Mouse (Mus musculus) liver, embryonic 14.5 days (tissue): ENCODE measurements around the gene Chchd4. TPM values are rescaled to one million over a fixed set of nuclear protein-coding genes. Genes with fewer than 3 reads are reported as not detected.

Source experiments
- ATAC-seq: fragments of 200-750 bp; cut with Nextera tagmentation; 2 replicates; pipeline ENCODE4 v1.8.0; 2017; ENCODE audit warnings: moderate number of reproducible peaks, mild to moderate bottlenecking, moderate library complexity; ENCODE audit not compliant: insufficient read depth
- DNase-seq, 3 experiments: peaks; one replicate each; pipeline ENCODE4 v3.0.0-alpha.2; 2012 to 2013; ENCODE audit warnings: low read depth in 3 of 3, low spot score in 3 of 3
- H3K27ac ChIP-seq: fragments of 300-500 bp; sonication (generic); 2 replicates; pipeline ENCODE4 v1.5.1; 2014; ENCODE audit warnings: moderate library complexity, mild to moderate bottlenecking, control low read depth, inconsistent platforms
- H3K27me3 ChIP-seq: fragments of 300-500 bp; sonication (generic); 2 replicates; pipeline ENCODE4 v1.6.1; 2014; ENCODE audit warnings: mild to moderate bottlenecking, low read length, moderate library complexity; ENCODE audit not compliant: control insufficient read depth, insufficient read depth
- H3K36me3 ChIP-seq: fragments of 300-500 bp; sonication (generic); replicated peaks from 2 replicates; pipeline ENCODE4 v1.6.1; 2014; ENCODE audit warnings: low read depth; ENCODE audit not compliant: control insufficient read depth, insufficient read depth
- H3K4me1 ChIP-seq, 2 experiments: fragments of 200-500 bp in 1 of 2; fragments of 300-500 bp in 1 of 2; sonication (generic) in 1 of 2; replicated peaks; 2 replicates each; pipeline ENCODE4 v1.6.1; 2012 to 2014; ENCODE audit warnings: antibody characterized with exemption in 1 of 2, inconsistent platforms in 1 of 2, low read length in 1 of 2; ENCODE audit not compliant: control insufficient read depth in 2 of 2, insufficient read depth in 2 of 2
- H3K4me2 ChIP-seq: fragments of 300-500 bp; sonication (generic); 2 replicates; pipeline ENCODE4 v1.6.1; 2014; ENCODE audit warnings: low read depth, mild to moderate bottlenecking, control low read depth, moderate library complexity
- H3K4me3 ChIP-seq, 2 experiments: fragments of 200-500 bp in 1 of 2; fragments of 300-500 bp in 1 of 2; sonication (generic) in 1 of 2; 2 replicates each; pipeline ENCODE4 v1.5.1; 2012 to 2014; ENCODE audit warnings: low read depth in 2 of 2, low read length in 2 of 2, mild to moderate bottlenecking in 2 of 2, control low read depth in 1 of 2, inconsistent platforms in 1 of 2, moderate library complexity in 1 of 2; ENCODE audit not compliant: insufficient read depth in 1 of 2
- H3K9ac ChIP-seq: fragments of 300-500 bp; sonication (generic); replicated peaks from 2 replicates; pipeline ENCODE4 v1.6.1; 2014; ENCODE audit warnings: mild to moderate bottlenecking, control low read depth, moderate library complexity
- H3K9me3 ChIP-seq: fragments of 300-500 bp; sonication (generic); 2 replicates; pipeline ENCODE4 v1.6.1; 2016; ENCODE audit warnings: low read length, mixed read lengths; ENCODE audit not compliant: control insufficient read depth
- CTCF ChIP-seq: IDR thresholded peaks from 2 replicates; pipeline ENCODE4 v1.5.1; 2016; ENCODE audit warnings: antibody characterized with exemption, low read depth, control low read depth
- EP300 ChIP-seq: IDR thresholded peaks from 2 replicates; pipeline ENCODE4 v1.6.1; 2016; ENCODE audit warnings: antibody characterized with exemption, low read depth
- WGBS: fragments of 180-500 bp; shearing (Covaris S2); extraction: QIAGEN DNeasy Blood & Tissue Kit; methylation state at CpG from one replicate; pipeline ENCODE4 v1.1.7; 2014; ENCODE audit not compliant: insufficient replicate concordance; 5-methylcytosine and 5-hydroxymethylcytosine counted together
- polyA plus RNA-seq, 2 experiments: library from polyadenylated mRNA; depleted of rRNA in 1 of 2; stranded (reverse) in 1 of 2; unstranded in 1 of 2; fragments of >200 nt; fragmentation: Nextera tagmentation in 1 of 2; extraction: Ambion mirVana in 1 of 2; gene quantifications; 2 replicates each; pipeline versions ENCODE4 v1.2.1 to v1.2.3; 2012 to 2014

Chchd4 gene
- polyA plus RNA-seq, 2 experiments: 6.6 to 14.9 TPM

- TF ChIP-seq CTCF (no peak), EP300 (no peak)
- ATAC-seq (no peak), DNase-seq (no peak)
- Histone ChIP-seq H3K4me1 (peaks cover 9 to 14% of the 10 kb centered on the region in 2 experiments), H3K36me3 (peaks cover 18% of the 10 kb centered on the region), H3K4me3 (peak overlapping the region; percentile 60 to 88), H3K9ac (peak overlapping the region; percentile 58), H3K4me2 (peak overlapping the region; percentile 95), H3K27ac (no peak overlapping the region), H3K27me3 (no peaks in the 10 kb centered on the region), H3K9me3 (no peaks in the 10 kb centered on the region)
- WGBS: 16% methylated on average over 10 of the region's 10 CpGs
Observed at GRCm38 (mm10) chr6:91514737-91515362, 41.5 kb upstream of the Chchd4 start.

GRCm38 (mm10) chr6:91514135-91514534 lies 40.8 kb upstream of the Chchd4 start:
- no peaks in the 10 kb centered on the region for H3K9me3 ChIP-seq
- ATAC-seq (no peak), DNase-seq (no peak)
- H3K4me1 ChIP-seq: peaks cover 9 to 14% of the 10 kb centered on the region in 2 experiments
- TF ChIP-seq CTCF: no peak
- no peak for TF ChIP-seq EP300
- H3K4me2 ChIP-seq: peak overlapping the region; percentile 95; the same call in 1 of the 2 replicates
- H3K9ac ChIP-seq: no peak overlapping the region
- H3K27me3 ChIP-seq: no peaks in the 10 kb centered on the region
- H3K27ac ChIP-seq: no peak overlapping the region
- H3K36me3 ChIP-seq: peaks cover 12% of the 10 kb centered on the region
- H3K4me3 ChIP-seq: no peak overlapping the region

GRCm38 (mm10) chr6:91510211-91510610 lies 36.9 kb upstream of the Chchd4 start:
- ATAC-seq (no peak), DNase-seq (no peak)
- H3K27ac ChIP-seq: no peak overlapping the region
- no peak for TF ChIP-seq EP300
- TF ChIP-seq CTCF: no peak
- H3K36me3 ChIP-seq: no peaks in the 10 kb centered on the region; the same call in 1 of the 2 replicates
- H3K9ac ChIP-seq: no peak overlapping the region
- no peak overlapping the region for H3K4me3 ChIP-seq
- WGBS: 64% methylated on average over 10 of the region's 10 CpGs
- H3K9me3 ChIP-seq: no peaks in the 10 kb centered on the region
- peaks cover 5 to 10% of the 10 kb centered on the region in 2 experiments for H3K4me1 ChIP-seq
- H3K4me2 ChIP-seq: no peak overlapping the region
- H3K27me3 ChIP-seq: no peaks in the 10 kb centered on the region

GRCm38 (mm10) chr6:91509326-91509725 lies 36.0 kb upstream of the Chchd4 start:
- Histone ChIP-seq H3K27me3 (no peaks in the 10 kb centered on the region), H3K9me3 (no peaks in the 10 kb centered on the region), H3K9ac (no peak overlapping the region), H3K4me1 (peaks cover 2 to 4% of the 10 kb centered on the region in 2 experiments; a peak in 1 of 4 replicates), H3K27ac (no peak overlapping the region), H3K4me2 (no peak overlapping the region), H3K4me3 (no peak overlapping the region), H3K36me3 (no peaks in the 10 kb centered on the region; the same call in none of the 2 replicates)
- 37% methylated on average over 7 of the region's 7 CpGs for WGBS
- ATAC-seq (no peak), DNase-seq (peak in 2 of 3 experiments; percentile 30 to 37)
- TF ChIP-seq CTCF (peak; percentile 95), EP300 (no peak)

- Histone ChIP-seq H3K27ac (no peak overlapping the region), H3K36me3 (no peaks in the 10 kb centered on the region; the same call in none of the 2 replicates), H3K9me3 (no peaks in the 10 kb centered on the region), H3K4me1 (0 out of 4 replicates have a peak, but pooled peaks cover 0 to 2% of the 10 kb centered on the region in 2 experiments), H3K9ac (no peak overlapping the region), H3K4me3 (no peak overlapping the region), H3K27me3 (no peaks in the 10 kb centered on the region), H3K4me2 (no peak overlapping the region)
- WGBS: 64% methylated on average over 3 of the region's 3 CpGs
- no peak for TF ChIP-seq CTCF
- no peak for TF ChIP-seq EP300
- ATAC-seq (no peak), DNase-seq (no peak)
Observed at GRCm38 (mm10) chr6:91508041-91508440, 34.7 kb upstream of the Chchd4 start.
